Mouse (Mus musculus) liver, embryonic 15.5 days (tissue): ENCODE measurements around the gene Fam181b. TPM values are rescaled to one million over a fixed set of nuclear protein-coding genes. Genes with fewer than 3 reads are reported as not detected.

Experiments
- ATAC-seq: fragments of 200-750 bp; cut with Nextera tagmentation; 2 replicates; pipeline ENCODE4 v1.8.0; 2017; ENCODE audit warnings: moderate number of reproducible peaks, mild to moderate bottlenecking, moderate library complexity; ENCODE audit not compliant: insufficient read depth
- H3K27ac ChIP-seq: fragments of 300-500 bp; sonication (generic); replicated peaks from 2 replicates; pipeline ENCODE4 v1.5.1; 2015; ENCODE audit warnings: mild to moderate bottlenecking, inconsistent platforms
- H3K27me3 ChIP-seq: fragments of 300-500 bp; sonication (generic); 2 replicates; pipeline ENCODE4 v1.6.1; 2015; ENCODE audit warnings: mild to moderate bottlenecking, inconsistent platforms
- H3K36me3 ChIP-seq: fragments of 300-500 bp; sonication (generic); replicated peaks from 2 replicates; pipeline ENCODE4 v1.6.1; 2015; ENCODE audit warnings: moderate library complexity, mild to moderate bottlenecking, inconsistent platforms
- H3K4me1 ChIP-seq: fragments of 300-500 bp; sonication (generic); replicated peaks from 2 replicates; pipeline ENCODE4 v1.6.1; 2015; ENCODE audit warnings: inconsistent platforms
- H3K4me2 ChIP-seq: fragments of 300-500 bp; sonication (generic); 2 replicates; pipeline ENCODE4 v1.6.1; 2015; ENCODE audit warnings: moderate library complexity, mild to moderate bottlenecking, inconsistent platforms
- H3K4me3 ChIP-seq: fragments of 300-500 bp; sonication (generic); replicated peaks from 2 replicates; pipeline ENCODE4 v1.5.1; 2015; ENCODE audit warnings: mild to moderate bottlenecking, inconsistent platforms
- H3K9ac ChIP-seq: fragments of 300-500 bp; sonication (generic); 2 replicates; pipeline ENCODE4 v1.6.1; 2015; ENCODE audit warnings: moderate library complexity, mild to moderate bottlenecking, inconsistent platforms
- H3K9me3 ChIP-seq: fragments of 300-500 bp; sonication (generic); replicated peaks from 2 replicates; pipeline ENCODE4 v1.6.1; 2016; ENCODE audit warnings: inconsistent platforms
- WGBS: fragments of 180-500 bp; shearing (Covaris S2); methylation state at CpG from one replicate; pipeline ENCODE4 v1.1.7; 2015; ENCODE audit warnings: mixed read lengths; ENCODE audit not compliant: insufficient replicate concordance; 5-methylcytosine and 5-hydroxymethylcytosine counted together
- polyA plus RNA-seq: library from polyadenylated mRNA; unstranded; fragments of >200 nt; fragmentation: Nextera tagmentation; extraction: Ambion mirVana; gene quantifications from 2 replicates; pipeline ENCODE4 v1.2.1, GENCODE M21; 2015

Fam181b gene
- polyA plus RNA-seq, 1 experiment from 2014 or later = not detected

DNA sequence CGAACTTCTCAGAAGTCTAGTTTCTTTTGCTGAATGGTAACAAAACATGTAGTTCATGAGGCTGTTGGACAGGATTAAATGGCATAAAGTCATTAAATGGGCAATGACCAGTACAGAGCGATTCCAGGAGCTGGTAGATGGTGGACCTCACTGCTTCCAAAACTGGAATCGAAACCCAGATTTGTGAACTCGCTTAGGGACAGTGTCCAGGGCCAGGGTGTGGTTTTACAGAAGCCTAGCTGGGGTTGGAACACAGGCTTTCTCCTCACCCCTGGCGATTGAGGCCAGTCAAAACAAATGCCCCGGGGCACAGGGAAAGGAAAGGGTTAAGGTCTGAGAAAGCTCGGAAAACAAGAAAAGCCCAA lies 263 bp upstream of the Fam181b start:
- Histone ChIP-seq H3K4me2 (peak overlapping the region; percentile 66), H3K27ac (no peak overlapping the region), H3K9me3 (no peaks in the 10 kb centered on the region), H3K4me1 (peaks cover 7% of the 10 kb centered on the region; the same call in 1 of the 2 replicates), H3K9ac (no peak overlapping the region), H3K36me3 (no peaks in the 10 kb centered on the region), H3K4me3 (peak overlapping the region; percentile 47), H3K27me3 (peaks cover 50% of the 10 kb centered on the region)
- no peak for ATAC-seq
- WGBS = 20% methylated on average over 7 of the region's 7 CpGs

DNA sequence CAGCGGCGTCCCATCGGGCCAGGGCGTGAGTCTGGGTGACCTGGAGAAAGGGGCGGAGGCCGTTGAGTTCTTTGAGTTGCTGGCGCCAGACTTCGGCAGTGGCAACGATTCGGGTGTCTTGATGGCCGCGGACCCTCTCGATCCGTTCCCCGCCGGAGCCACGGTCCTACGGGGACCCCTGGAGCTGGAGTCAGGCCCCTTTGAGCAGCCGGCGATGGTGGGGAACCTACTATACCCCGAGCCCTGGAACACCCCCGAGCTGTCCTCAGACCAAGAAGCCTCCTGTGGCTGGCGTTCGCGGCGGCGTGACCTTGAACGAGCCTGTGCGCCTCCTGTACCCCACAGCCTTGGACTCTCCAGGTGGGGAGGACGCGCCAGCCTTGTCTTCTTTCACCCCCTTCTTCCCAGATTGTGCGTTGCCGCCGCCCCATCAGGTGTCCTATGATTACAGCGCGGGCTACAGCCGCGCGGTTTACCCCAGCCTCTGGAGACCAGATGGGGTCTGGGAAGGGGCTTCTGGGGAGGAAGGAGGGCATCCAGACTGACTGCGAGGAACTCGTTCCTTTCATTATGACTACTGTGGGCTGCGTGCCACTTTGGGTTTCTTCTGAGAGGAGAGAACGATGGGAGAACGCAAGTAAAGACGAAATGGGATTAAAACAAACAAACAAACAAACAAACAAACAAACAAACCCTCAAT lies 1.2 kb downstream of the Fam181b start:
- ATAC-seq = no peak
- Histone ChIP-seq H3K27ac (no peak overlapping the region), H3K4me3 (peak overlapping the region; percentile 47), H3K36me3 (no peaks in the 10 kb centered on the region), H3K4me1 (peaks cover 7% of the 10 kb centered on the region; the same call in 1 of the 2 replicates), H3K4me2 (peak overlapping the region; percentile 66), H3K9me3 (no peaks in the 10 kb centered on the region), H3K27me3 (peaks cover 50% of the 10 kb centered on the region), H3K9ac (no peak overlapping the region)
- WGBS = under 1% methylated on average over 45 of the region's 45 CpGs

DNA sequence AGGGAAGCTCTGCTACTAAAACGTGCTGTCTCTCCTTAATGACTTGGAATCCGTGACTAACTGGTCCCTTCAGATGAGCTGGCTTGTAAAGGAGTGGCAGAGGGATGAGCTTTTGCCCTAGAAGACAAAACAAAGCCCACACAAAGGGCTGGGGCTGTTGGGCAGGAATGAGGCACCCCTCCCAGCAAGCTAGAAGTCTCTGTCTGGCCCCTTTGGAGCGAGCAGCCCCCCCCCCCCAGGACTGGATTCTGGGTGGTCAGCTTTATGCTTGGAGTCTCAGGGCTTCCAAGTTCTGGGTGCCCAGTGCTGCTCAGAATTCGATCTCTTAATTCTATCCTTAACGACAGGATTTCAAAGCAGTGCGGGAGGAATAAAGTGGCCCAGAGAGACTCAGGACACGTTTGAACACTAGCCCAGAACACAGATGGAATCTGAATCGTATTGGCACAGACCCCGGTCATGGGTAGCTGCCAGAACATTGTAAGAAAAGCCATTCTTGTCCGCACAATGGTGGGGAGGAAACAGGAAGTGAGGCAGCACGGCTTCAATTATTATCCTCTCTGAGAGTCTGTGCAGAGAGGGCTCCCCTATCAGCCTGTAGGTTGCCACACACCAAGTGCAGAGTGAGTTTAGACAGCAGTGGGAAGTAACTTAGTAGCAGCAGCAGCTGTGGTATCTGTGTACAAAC lies 13.8 kb downstream of the Fam181b start:
- Histone ChIP-seq H3K27me3 (no peaks in the 10 kb centered on the region), H3K27ac (no peak overlapping the region), H3K9ac (no peak overlapping the region), H3K9me3 (no peaks in the 10 kb centered on the region), H3K4me2 (no peak overlapping the region), H3K4me3 (no peak overlapping the region), H3K4me1 (no peaks in the 10 kb centered on the region), H3K36me3 (no peaks in the 10 kb centered on the region)
- WGBS = 19% methylated on average over 11 of the region's 11 CpGs
- ATAC-seq = no peak

DNA sequence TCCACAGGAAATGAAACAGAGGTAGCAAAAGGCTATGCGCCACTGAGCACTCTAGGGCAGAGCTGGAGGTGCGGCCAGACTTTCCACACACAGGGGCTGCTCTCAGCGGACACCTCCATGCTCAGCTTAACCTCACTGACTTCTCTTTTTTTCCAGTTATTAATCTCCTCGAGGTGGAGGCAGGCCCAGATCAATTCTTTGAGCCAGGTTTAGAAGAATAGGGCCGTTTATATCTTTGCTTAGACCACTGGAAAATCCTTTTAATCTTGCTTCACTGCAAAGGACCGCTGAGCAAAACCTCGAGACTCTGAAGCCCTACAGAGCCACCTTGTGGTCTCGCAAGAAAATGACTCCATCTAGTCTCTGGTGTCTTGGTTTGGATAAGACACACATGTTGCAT lies 15.8 kb downstream of the Fam181b start:
- H3K4me3 ChIP-seq = no peak overlapping the region
- H3K27me3 ChIP-seq = no peaks in the 10 kb centered on the region
- H3K9ac ChIP-seq = no peak overlapping the region
- no peaks in the 10 kb centered on the region for H3K9me3 ChIP-seq
- WGBS = 9% methylated on average over 8 of the region's 8 CpGs
- H3K4me1 ChIP-seq = no peaks in the 10 kb centered on the region
- ATAC-seq = no peak
- no peak overlapping the region for H3K4me2 ChIP-seq
- H3K27ac ChIP-seq = no peak overlapping the region
- no peaks in the 10 kb centered on the region for H3K36me3 ChIP-seq

DNA sequence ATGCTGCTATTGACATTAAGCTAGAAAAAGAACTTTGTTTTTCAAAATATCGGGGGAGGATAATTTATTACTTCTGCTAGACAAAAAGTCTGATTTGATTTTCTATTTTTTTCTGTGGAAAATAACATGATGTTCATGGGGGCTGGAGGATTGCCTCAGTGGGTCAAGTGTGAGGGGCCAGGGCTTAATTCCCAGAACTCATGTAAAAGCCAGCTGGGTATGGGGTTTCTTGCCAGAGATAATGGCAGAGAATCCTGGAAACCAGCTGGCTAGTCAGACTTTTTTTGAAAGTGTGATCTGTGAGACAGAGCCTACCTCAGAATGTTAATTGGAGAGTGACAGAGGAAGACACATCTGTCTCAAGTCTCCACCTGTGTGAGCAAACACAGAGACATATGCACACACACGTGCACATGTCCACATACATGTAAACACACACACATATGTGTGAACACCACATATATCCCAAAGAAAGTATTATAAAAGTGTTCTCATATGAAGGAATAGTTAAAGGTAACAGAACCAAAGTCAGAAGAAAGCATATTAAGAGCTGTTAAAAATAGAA lies 25.2 kb downstream of the Fam181b start:
- H3K4me1 ChIP-seq = no peaks in the 10 kb centered on the region
- no peak overlapping the region for H3K27ac ChIP-seq
- H3K9ac ChIP-seq = no peak overlapping the region
- no peaks in the 10 kb centered on the region for H3K36me3 ChIP-seq
- no peaks in the 10 kb centered on the region for H3K27me3 ChIP-seq
- H3K9me3 ChIP-seq = no peaks in the 10 kb centered on the region
- 60% methylated on average over 2 of the region's 2 CpGs for WGBS
- no peak for ATAC-seq
- no peak overlapping the region for H3K4me2 ChIP-seq
- H3K4me3 ChIP-seq = no peak overlapping the region

DNA sequence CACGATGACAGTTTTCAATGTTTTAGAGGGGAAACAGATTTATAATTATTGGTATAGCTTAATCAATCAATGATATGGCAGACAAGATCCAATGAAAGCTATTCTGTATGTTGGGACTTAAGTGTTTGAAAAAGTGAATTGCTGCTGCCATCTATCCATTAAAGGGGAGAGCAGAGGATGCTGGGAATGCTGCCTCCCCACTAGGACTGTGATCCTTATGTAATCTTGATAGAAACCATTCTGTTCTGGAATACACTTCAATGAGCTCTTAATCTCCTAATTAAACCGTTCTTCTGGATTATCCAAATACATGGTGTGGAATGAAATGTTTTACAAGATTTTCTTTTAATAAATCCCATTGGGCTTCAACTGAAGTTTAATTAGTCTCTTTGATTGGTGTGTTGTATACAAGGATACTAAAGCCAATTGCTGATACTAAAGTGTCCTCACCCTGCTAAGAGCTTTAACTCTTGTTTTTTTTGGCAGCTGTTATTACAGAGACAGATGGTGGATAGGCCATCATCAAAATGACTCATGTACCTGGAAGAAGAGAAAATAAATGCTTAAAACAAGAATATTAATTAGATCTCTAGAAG lies 30.8 kb downstream of the Fam181b start:
- Histone ChIP-seq H3K9me3 (no peaks in the 10 kb centered on the region), H3K4me1 (no peaks in the 10 kb centered on the region), H3K9ac (no peak overlapping the region), H3K4me3 (no peak overlapping the region), H3K36me3 (no peaks in the 10 kb centered on the region), H3K27me3 (no peaks in the 10 kb centered on the region), H3K27ac (no peak overlapping the region), H3K4me2 (no peak overlapping the region)
- ATAC-seq = no peak
- WGBS = 54% methylated on average over 2 of the region's 2 CpGs

DNA sequence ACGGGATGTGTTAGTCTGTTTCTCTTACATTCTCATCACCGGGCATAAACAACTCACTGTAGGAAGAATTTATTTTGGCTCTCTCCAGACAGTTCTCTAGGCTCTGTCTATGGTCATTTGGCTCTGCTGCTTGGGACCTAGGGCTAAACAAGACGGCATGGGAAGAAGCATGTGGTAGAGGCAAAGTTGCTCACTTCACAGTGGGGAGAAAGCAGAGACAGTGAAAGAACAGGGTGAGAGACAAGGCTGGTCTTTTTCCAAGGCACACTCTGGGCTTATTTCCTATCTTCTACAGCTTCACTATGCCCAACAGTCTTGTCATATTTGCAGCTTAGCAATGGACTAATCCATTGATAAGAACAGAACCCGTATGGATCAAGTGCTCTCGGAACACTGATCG lies 31.4 kb downstream of the Fam181b start:
- no peak overlapping the region for H3K9ac ChIP-seq
- H3K27me3 ChIP-seq = no peaks in the 10 kb centered on the region
- H3K4me3 ChIP-seq = no peak overlapping the region
- no peak overlapping the region for H3K27ac ChIP-seq
- no peaks in the 10 kb centered on the region for H3K36me3 ChIP-seq
- H3K4me1 ChIP-seq = no peaks in the 10 kb centered on the region
- no peaks in the 10 kb centered on the region for H3K9me3 ChIP-seq
- no peak for ATAC-seq
- no peak overlapping the region for H3K4me2 ChIP-seq
- 61% methylated on average over 6 of the region's 6 CpGs for WGBS

DNA sequence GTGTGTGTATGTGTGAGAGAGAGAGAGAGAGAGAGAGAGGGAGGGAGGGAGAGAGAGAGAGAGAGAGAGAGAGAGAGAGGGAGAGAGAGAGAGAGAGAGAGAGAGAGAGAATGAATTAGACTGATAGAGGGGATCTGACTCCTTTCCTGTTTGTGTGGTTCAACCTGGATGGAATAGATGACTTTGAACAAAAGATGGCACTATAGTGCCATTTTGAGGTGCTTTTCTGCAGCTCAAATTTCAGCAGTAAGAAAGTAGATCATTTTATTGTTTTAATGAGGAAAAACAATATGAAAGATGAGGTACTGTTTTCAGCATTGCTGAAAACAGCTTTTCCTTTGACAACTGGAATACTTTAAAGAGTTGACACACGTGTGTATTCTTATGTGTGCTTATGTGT lies 37.9 kb downstream of the Fam181b start:
- H3K4me1 ChIP-seq = no peaks in the 10 kb centered on the region

GRCm38 (mm10) chr7:93123936-93124335 lies 44.3 kb downstream of the Fam181b start:
- no peak overlapping the region for H3K9ac ChIP-seq
- H3K36me3 ChIP-seq = no peaks in the 10 kb centered on the region
- no peaks in the 10 kb centered on the region for H3K9me3 ChIP-seq
- no peak overlapping the region for H3K4me2 ChIP-seq
- ATAC-seq = no peak
- H3K27me3 ChIP-seq = no peaks in the 10 kb centered on the region
- H3K4me1 ChIP-seq = no peaks in the 10 kb centered on the region
- H3K4me3 ChIP-seq = no peak overlapping the region
- H3K27ac ChIP-seq = no peak overlapping the region
- WGBS = 34% methylated on average over 1 of the region's 1 CpGs

More for the DNA sequence above, 37.9 kb downstream of the Fam181b start:
- ATAC-seq = no peak
- Histone ChIP-seq H3K4me2 (no peak overlapping the region), H3K27ac (no peak overlapping the region), H3K9ac (no peak overlapping the region), H3K36me3 (no peaks in the 10 kb centered on the region), H3K9me3 (no peaks in the 10 kb centered on the region), H3K27me3 (no peaks in the 10 kb centered on the region), H3K4me3 (no peak overlapping the region)
- WGBS = 40% methylated on average over 1 of the region's 1 CpGs
